Mouse (Mus musculus) A20 (cell line): Measurements from ENCODE around the gene Prps1.
"Not testable (repeated sequence)": the region's sequence is repeated elsewhere in the genome, so short reads cannot be mapped to it uniquely, and the experiment has no call there.

Experiments used
- DNase-seq: peaks from one replicate; pipeline ENCODE4 v3.0.0-alpha.2; 2011; ENCODE audit warnings: low read depth, low spot score

Gene Prps1

GRCm38 (mm10) chrX:140456279-140456731, at the start of gene Prps1:
Prps1 (plus strand) TSS chrX:140456613.
- peak; percentile 91 for DNase-seq

GRCm38 (mm10) chrX:140407593-140407992, 48.8 kb upstream of the Prps1 start:
- no peak for DNase-seq

DNA sequence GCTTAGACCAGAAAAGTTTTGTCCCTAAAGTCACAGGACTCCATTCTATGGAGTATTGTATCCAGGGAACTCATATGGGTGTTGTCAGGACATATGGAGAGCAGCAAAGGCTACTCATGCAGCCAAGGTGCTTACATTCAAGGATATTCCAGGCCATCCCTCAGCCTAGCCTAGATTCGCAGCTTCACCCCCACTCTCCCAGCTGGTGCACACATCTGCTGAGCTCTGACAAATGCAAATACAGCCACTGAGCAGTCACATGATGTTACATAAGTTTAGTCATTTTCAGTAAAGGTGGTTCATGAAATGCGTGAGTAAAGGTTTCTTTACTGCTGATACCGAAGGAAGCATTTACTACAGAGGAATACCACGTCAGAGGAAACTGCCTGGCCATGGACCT, 37.9 kb upstream of the Prps1 start:
- no peak for DNase-seq

- no peak for DNase-seq
These were observed 29.3 kb upstream of the Prps1 start for GRCm38 (mm10) chrX:140427124-140427523.

DNA sequence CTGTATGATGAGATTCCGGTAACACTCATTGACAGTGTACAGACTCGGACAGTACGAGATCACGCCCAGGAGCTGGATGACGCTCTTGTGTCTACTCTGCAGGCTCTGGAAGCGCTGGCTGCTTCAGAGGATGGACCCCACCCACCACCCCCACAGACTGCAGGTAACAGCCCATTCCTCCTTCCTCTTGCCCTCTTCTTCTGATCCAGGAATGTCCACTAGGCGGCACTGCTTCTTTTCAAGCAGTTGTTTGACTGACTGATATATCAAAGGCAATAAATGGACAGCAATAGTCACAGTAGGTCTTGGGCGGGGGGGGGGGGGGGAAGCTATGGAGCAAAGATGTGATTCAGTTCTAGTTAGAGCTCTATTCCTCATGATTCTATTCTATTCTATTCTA, 28.2 kb upstream of the Prps1 start:
- peak; percentile 21 for DNase-seq

GRCm38 (mm10) chrX:140429985-140430384, 26.4 kb upstream of the Prps1 start:
- DNase-seq = no peak

- no peak for DNase-seq
These were observed 25.9 kb upstream of the Prps1 start for GRCm38 (mm10) chrX:140430506-140430905.

- DNase-seq = no peak
These were observed 24.4 kb upstream of the Prps1 start for GRCm38 (mm10) chrX:140431981-140432380.

DNA sequence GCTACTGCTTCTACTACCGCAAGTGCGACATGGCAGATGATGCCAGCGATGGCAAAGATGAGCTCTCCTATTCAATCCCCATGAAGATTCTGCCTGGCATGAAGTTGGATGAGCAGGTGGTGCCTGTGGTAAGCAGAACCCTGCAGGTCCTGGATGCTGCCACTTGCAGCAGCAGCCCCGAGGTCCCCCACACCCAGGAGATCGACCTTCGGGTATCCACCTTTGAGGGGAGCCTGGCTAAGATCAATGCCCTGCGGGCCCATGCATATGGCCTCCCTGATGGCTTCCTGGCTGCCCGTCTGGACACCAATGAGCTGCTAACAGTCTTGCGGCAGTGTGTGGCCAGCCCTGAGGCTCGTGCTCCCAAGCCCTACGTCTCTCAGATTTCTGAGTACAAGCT, 23.6 kb upstream of the Prps1 start:
- no peak for DNase-seq

DNA sequence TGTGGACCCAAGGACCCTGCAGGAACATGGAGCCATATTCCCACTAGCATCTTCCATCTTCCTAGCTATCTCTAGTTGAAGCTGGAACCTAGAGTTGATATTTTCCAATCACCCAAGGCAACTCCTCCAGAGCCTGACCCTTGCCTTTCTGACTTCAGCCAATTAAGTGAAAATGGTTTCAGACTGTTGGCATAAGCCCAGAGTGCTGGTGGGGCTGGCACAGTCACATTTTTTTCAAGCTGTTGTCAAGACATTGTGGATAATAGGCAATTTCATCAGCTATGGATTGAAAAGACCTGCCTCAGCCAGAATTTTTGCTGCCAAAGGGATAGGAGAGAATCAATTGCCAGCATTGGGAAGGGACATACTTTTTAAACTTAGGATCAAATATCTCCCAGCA, 18.5 kb upstream of the Prps1 start:
- DNase-seq = no peak

DNA sequence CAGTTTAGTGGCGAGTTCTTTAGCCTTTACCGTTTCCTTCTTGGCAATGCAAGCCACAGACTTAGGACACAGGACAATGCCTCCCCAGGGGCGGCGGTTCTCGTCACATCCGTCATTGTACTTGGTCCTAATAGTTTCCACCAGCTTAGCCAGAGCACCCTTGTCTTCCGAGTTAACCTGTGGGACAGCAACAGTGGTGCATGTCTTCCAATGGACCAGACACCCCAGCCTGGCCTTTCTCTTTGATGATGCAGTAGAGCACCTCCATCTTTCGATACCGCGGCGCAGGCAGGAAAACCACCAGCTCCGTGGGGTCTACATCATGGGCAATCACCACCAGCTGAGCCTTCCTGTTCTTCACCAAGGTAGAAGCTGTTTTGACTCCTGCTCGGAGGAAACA, 10.9 kb upstream of the Prps1 start:
- no peak for DNase-seq

- DNase-seq = no peak
These were observed 6.3 kb upstream of the Prps1 start for GRCm38 (mm10) chrX:140450071-140450470.

DNA sequence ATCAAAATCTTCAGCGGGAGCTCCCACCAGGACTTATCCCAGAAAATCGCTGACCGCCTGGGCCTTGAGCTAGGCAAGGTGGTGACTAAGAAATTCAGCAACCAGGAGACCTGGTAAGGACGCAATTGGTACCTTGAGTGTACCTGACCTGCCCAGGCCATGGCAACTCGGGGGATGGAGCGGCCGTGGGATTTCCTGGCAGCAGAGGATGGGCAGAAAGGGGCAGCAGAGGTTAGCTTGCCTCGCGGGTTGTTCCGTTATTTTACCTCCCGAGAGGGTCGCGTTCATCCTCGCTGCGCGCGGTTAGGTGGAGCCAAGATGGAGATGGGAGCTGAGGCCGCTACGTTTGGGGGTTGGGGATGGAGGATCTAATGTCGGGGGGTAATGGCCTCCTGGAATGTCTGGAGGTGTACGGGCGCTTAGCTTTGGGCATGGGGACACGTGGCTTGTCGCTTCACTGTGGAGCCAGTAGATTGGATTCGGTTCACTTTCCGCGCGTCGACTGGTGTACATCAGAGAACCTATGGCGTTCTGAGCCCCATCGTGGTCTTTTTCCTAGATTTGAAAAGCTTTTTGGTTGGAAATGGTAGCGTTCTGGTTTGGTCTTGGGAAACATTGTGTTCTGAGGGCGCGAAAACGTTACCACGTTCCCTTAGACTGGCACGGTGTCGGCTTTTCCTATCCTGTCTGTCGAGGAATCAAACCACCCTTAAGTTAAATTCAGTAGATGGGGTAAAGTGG, 508 bp downstream of the Prps1 start:
- peak; percentile 56 for DNase-seq

- peak; percentile 44 for DNase-seq
These were observed 1.1 kb downstream of the Prps1 start for GRCm38 (mm10) chrX:140457502-140457901.

GRCm38 (mm10) chrX:140478231-140478630, 21.8 kb downstream of the Prps1 start:
- no peak for DNase-seq

GRCm38 (mm10) chrX:140479171-140479570, 22.8 kb downstream of the Prps1 start:
- DNase-seq = peak; percentile 57

- no peak for DNase-seq
These were observed 32.8 kb downstream of the Prps1 start for GRCm38 (mm10) chrX:140489174-140489573.

GRCm38 (mm10) chrX:140490203-140490602, 33.8 kb downstream of the Prps1 start:
- DNase-seq = no peak

- peak; percentile 53 for DNase-seq
These were observed 35.6 kb downstream of the Prps1 start for GRCm38 (mm10) chrX:140491884-140492571.

- no peak for DNase-seq
These were observed 37.2 kb downstream of the Prps1 start for GRCm38 (mm10) chrX:140493527-140494029.

DNA sequence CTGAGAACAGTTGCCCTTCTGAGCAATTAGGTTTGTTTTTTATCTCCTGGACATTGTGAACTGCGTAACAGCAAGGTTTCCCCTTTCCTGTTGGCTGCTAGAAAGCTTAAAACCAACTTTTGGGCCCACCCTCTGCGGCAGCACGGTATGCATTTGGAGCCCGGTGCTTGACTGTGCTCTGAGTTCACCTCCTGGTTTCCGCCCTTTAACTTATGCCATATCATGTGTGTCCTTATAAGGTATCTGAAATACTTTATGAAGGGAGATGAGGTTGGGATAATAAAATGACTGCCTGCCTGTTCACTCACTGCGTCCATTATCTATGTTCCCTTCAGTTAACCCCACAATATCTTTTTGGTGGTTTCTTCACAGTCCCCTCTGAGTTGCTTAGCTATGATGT, 37.8 kb downstream of the Prps1 start:
- no peak for DNase-seq

DNA sequence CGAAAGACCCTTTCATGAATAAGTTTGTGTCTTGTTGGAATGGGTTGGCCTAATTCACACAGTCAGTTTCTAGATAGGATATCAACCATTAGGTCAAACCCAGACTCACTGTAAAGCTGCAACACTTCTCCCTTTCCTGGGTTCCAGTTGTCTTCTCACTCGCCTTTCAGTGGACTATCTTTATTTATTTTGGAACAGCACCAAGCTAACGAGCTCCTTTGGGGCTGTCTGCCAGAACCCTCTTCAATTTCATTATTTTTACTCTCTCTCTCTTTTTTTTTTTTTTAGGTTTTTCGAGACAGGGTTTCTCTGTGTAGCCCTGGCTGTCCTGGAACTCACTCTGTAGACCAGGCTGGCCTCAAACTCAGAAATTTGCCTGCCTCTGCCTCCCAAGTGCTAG, 42.0 kb downstream of the Prps1 start:
- DNase-seq = not testable (repeated sequence)

- DNase-seq = no peak
These were observed 43.9 kb downstream of the Prps1 start for GRCm38 (mm10) chrX:140500306-140500705.
